Mouse (Mus musculus) limb, embryonic 15.5 days (tissue): ENCODE results near the gene Efna2. TPM values are rescaled to one million over a fixed set of nuclear protein-coding genes. Genes with fewer than 3 reads are reported as not detected.

Experiments
- ATAC-seq: fragments of 200-750 bp; cut with Nextera tagmentation; 2 replicates; pipeline ENCODE4 v1.8.0; 2017; ENCODE audit warnings: low read depth, moderate TSS enrichment; ENCODE audit not compliant: insufficient number of reproducible peaks, low FRiP score, low TSS enrichment
- H3K27ac ChIP-seq: fragments of 300-500 bp; sonication (generic); 2 replicates; pipeline ENCODE4 v1.5.1; 2015; ENCODE audit warnings: moderate library complexity, mild to moderate bottlenecking, inconsistent platforms
- H3K27me3 ChIP-seq: fragments of 300-500 bp; sonication (generic); 2 replicates; pipeline ENCODE4 v1.6.1; 2015; ENCODE audit warnings: inconsistent platforms
- H3K36me3 ChIP-seq: fragments of 300-500 bp; sonication (generic); 2 replicates; pipeline ENCODE4 v1.6.1; 2015; ENCODE audit warnings: inconsistent platforms
- H3K4me1 ChIP-seq: fragments of 300-500 bp; sonication (generic); 2 replicates; pipeline ENCODE4 v1.6.1; 2015; ENCODE audit warnings: inconsistent platforms
- H3K4me2 ChIP-seq: fragments of 300-500 bp; sonication (generic); 2 replicates; pipeline ENCODE4 v1.6.1; 2015; ENCODE audit warnings: mild to moderate bottlenecking, inconsistent platforms
- H3K4me3 ChIP-seq: fragments of 300-500 bp; sonication (generic); 2 replicates; pipeline ENCODE4 v1.5.1; 2015; ENCODE audit warnings: mild to moderate bottlenecking, inconsistent platforms
- H3K9ac ChIP-seq: fragments of 300-500 bp; sonication (generic); 2 replicates; pipeline ENCODE4 v1.6.1; 2015; ENCODE audit warnings: inconsistent platforms
- H3K9me3 ChIP-seq: fragments of 300-500 bp; sonication (generic); 2 replicates; pipeline ENCODE4 v1.6.1; 2016; ENCODE audit warnings: inconsistent platforms
- WGBS: fragments of 180-500 bp; shearing (Covaris S2); methylation state at CpG from one replicate; pipeline ENCODE4 v1.1.7; 2015; 5-methylcytosine and 5-hydroxymethylcytosine counted together
- polyA plus RNA-seq: library from polyadenylated mRNA; unstranded; fragments of >200 nt; fragmentation: Nextera tagmentation; extraction: Ambion mirVana; gene quantifications from 2 replicates; pipeline ENCODE4 v1.2.1, GENCODE M21; 2015

Gene Efna2
- polyA plus RNA-seq, 1 experiment from 2014 or later: 29.3 TPM

GRCm38 (mm10) chr10:80238306-80238705 is 59.0 kb downstream of the Efna2 start:
- ATAC-seq: no peak
- 90% methylated on average over 3 of the region's 3 CpGs for WGBS
- no peaks in the 10 kb centered on the region for H3K9me3 ChIP-seq

More at GRCm38 (mm10) chr10:80238306-80238705, 59.0 kb downstream of the Efna2 start:
- Histone ChIP-seq H3K27me3 (no peaks in the 10 kb centered on the region), H3K4me2 (no peak overlapping the region), H3K27ac (no peak overlapping the region), H3K9ac (no peak overlapping the region), H3K4me1 (peaks cover 1% of the 10 kb centered on the region; the same call in 1 of the 2 replicates), H3K4me3 (no peak overlapping the region), H3K36me3 (peaks cover 99% of the 10 kb centered on the region)

Other genes starting within 250 kb of the Efna2 start
- gene Wdr18, start 219.3 kb upstream of the Efna2 start, polyA plus RNA-seq: 81.7 and 83.6 TPM in 2 replicates
- 0.40 and 0.64 TPM in 2 replicates for gene Grin3b, start 208.8 kb upstream of the Efna2 start, polyA plus RNA-seq
- gene Tmem259, start 195.2 kb upstream of the Efna2 start, polyA plus RNA-seq: 19.3 and 20.1 TPM in 2 replicates
- gene Cnn2, start 190.9 kb upstream of the Efna2 start, polyA plus RNA-seq: 264 and 270 TPM in 2 replicates
- 3.3 and 3.4 TPM in 2 replicates for gene Abca7, start 183.0 kb upstream of the Efna2 start, polyA plus RNA-seq
- 5.3 and 6.4 TPM in 2 replicates for gene Arhgap45, start 162.8 kb upstream of the Efna2 start, polyA plus RNA-seq
- 213 and 217 TPM in 2 replicates for gene Polr2e, start 139.7 kb upstream of the Efna2 start, polyA plus RNA-seq
- gene Gpx4, start 132.3 kb upstream of the Efna2 start, polyA plus RNA-seq: 432 and 471 TPM in 2 replicates
- gene Sbno2, start 73.9 kb upstream of the Efna2 start, polyA plus RNA-seq: 19.7 and 19.8 TPM in 2 replicates
- 15.2 and 16.6 TPM in 2 replicates for gene Stk11, start 63.7 kb upstream of the Efna2 start, polyA plus RNA-seq
- gene Atp5d, start 40.9 kb upstream of the Efna2 start, polyA plus RNA-seq: 494 and 537 TPM in 2 replicates
- 5.9 and 6.8 TPM in 2 replicates for gene Cbarp, start 38.6 kb upstream of the Efna2 start, polyA plus RNA-seq
- gene Midn, start 31.2 kb upstream of the Efna2 start, polyA plus RNA-seq: 13.4 and 14.0 TPM in 2 replicates
- gene Cirbp, start 13.5 kb upstream of the Efna2 start, polyA plus RNA-seq: 102 and 103 TPM in 2 replicates
- 12.8 and 13.3 TPM in 2 replicates for gene 1600002K03Rik, start 6.5 kb upstream of the Efna2 start, polyA plus RNA-seq
- gene Mum1, start 47.0 kb downstream of the Efna2 start, polyA plus RNA-seq: 66.1 and 67.6 TPM in 2 replicates
- 301 and 304 TPM in 2 replicates for gene Ndufs7, start 69.6 kb downstream of the Efna2 start, polyA plus RNA-seq
- gene Gamt, start 81.5 kb downstream of the Efna2 start, polyA plus RNA-seq: 64.4 and 127 TPM in 2 replicates
- 56.8 and 59.7 TPM in 2 replicates for gene Dazap1, start 82.0 kb downstream of the Efna2 start, polyA plus RNA-seq
- 842 and 925 TPM in 2 replicates for gene Rps15, start 113.0 kb downstream of the Efna2 start, polyA plus RNA-seq
- 1.5 TPM in 2 replicates for gene Apc2, start 116.5 kb downstream of the Efna2 start, polyA plus RNA-seq
- gene 2310011J03Rik, start 141.1 kb downstream of the Efna2 start, polyA plus RNA-seq: 54.4 and 56.0 TPM in 2 replicates
- 4.3 and 5.0 TPM in 2 replicates for gene Pcsk4, start 150.0 kb downstream of the Efna2 start, polyA plus RNA-seq
- 13.8 and 16.1 TPM in 2 replicates for gene Reep6, start 150.5 kb downstream of the Efna2 start, polyA plus RNA-seq
- gene Adamtsl5, start 168.9 kb downstream of the Efna2 start, polyA plus RNA-seq: 11.9 and 13.8 TPM in 2 replicates
- gene Plk5, start 177.0 kb downstream of the Efna2 start, polyA plus RNA-seq: 0.91 and 0.99 TPM in 2 replicates
- 6.1 and 6.8 TPM in 2 replicates for gene Mex3d, start 208.2 kb downstream of the Efna2 start, polyA plus RNA-seq
- 218 and 219 TPM in 2 replicates for gene Mbd3, start 220.1 kb downstream of the Efna2 start, polyA plus RNA-seq
- gene Uqcr11, start 227.3 kb downstream of the Efna2 start, polyA plus RNA-seq: 562 and 570 TPM in 2 replicates